Mouse (Mus musculus) MEL (cell line): ENCODE results near the gene Bach1.

Experiments used
- BHLHE40 ChIP-seq: IDR thresholded peaks from 2 replicates; pipeline ENCODE4 v1.6.1; 2012; ENCODE audit warnings: low read depth, mild to moderate bottlenecking, inconsistent platforms, low read length, improper control_type of control experiment, borderline replicate concordance
- CHD1 ChIP-seq: IDR thresholded peaks from 2 replicates; pipeline ENCODE4 v1.6.1; 2012; ENCODE audit warnings: low read depth, mild to moderate bottlenecking, inconsistent platforms, low read length, improper control_type of control experiment
- EP300 ChIP-seq, 2 experiments: IDR thresholded peaks; 2 replicates each; pipeline ENCODE4 v1.6.1; 2011; ENCODE audit warnings: improper control_type of control experiment in 2 of 2, low read length in 2 of 2, low read depth in 1 of 2, mild to moderate bottlenecking in 1 of 2
- GABPA ChIP-seq: IDR thresholded peaks from 2 replicates; pipeline ENCODE4 v1.6.1; 2012; ENCODE audit warnings: low read depth, mild to moderate bottlenecking, inconsistent platforms, low read length, improper control_type of control experiment, moderate library complexity
- GATA1 ChIP-seq: IDR thresholded peaks from 2 replicates; pipeline ENCODE4 v1.6.1; 2011; ENCODE audit warnings: low read depth, low read length, improper control_type of control experiment
- POLR2A ChIP-seq, 2 experiments: IDR thresholded peaks; 2 replicates each; pipeline ENCODE4 v1.6.1; 2011 to 2012; ENCODE audit warnings: low read length in 2 of 2, mild to moderate bottlenecking in 2 of 2, control low read depth in 1 of 2, improper control_type of control experiment in 1 of 2, low read depth in 1 of 2, moderate library complexity in 1 of 2; ENCODE audit not compliant: control insufficient read depth in 1 of 2, insufficient read depth in 1 of 2, poor library complexity in 1 of 2
- ZNF384 ChIP-seq: IDR thresholded peaks from 2 replicates; pipeline ENCODE4 v1.6.1; 2012; ENCODE audit warnings: low read depth, mild to moderate bottlenecking, inconsistent platforms, low read length, improper control_type of control experiment

DNA sequence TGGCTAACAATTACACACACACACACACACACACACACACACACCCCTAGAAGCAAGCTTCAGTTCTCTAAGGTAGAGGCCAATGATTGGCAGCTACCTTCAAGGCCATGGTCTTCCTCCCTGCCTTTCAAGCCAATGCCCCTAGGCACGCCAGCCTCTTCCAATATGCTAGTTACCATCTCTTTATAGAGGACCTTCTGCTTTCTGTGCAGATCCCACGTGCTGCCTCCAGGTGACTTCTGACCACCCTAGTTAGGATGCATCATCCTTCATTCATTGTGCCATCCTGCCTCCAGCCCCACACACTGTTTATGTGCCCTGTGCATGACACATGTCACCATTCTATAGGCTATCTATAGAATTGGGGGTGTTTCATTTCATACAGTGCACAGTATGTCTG lies 45.6 kb downstream of the Bach1 start:
- TF ChIP-seq EP300 (IDR thresholded peaks at IDR 0.05; ENCODE audit: low read depth in 1 of 2, low read length in 2 of 2) (no peak), POLR2A (IDR thresholded peaks at IDR 0.05; ENCODE audit: control insufficient read depth in 1 of 2, insufficient read depth in 1 of 2, low read depth in 1 of 2, low read length in 2 of 2, poor library complexity in 1 of 2) (no peak), GABPA (no peak), GATA1 (no peak), ZNF384 (no peak), BHLHE40 (no peak), CHD1 (no peak)
